Mouse (Mus musculus): ENCODE data around the gene 9030612E09Rik.

Gene 9030612E09Rik

GRCm38 (mm10) chr10:43203865-43204264 lies 29.4 kb downstream of the 9030612E09Rik start:
- in situ Hi-C loops (cut with MboI): no loop called here

- in situ Hi-C loops (cut with MboI): no loop called here
These were observed 37.4 kb downstream of the 9030612E09Rik start for GRCm38 (mm10) chr10:43211866-43212265.

- in situ Hi-C loops (cut with MboI): no loop called here
These were observed 42.9 kb downstream of the 9030612E09Rik start for GRCm38 (mm10) chr10:43217361-43217900.

GRCm38 (mm10) chr10:43220479-43220878 lies 46.0 kb downstream of the 9030612E09Rik start:
- in situ Hi-C loops (cut with MboI): no loop called here

GRCm38 (mm10) chr10:43220910-43221625 lies 46.6 kb downstream of the 9030612E09Rik start, which contains the start of gene Pdss2:
Pdss2 (plus strand) TSS chr10:43221486.
- in situ Hi-C loops (cut with MboI): no loop called here

- in situ Hi-C loops (cut with MboI): no loop called here
These were observed 47.2 kb downstream of the 9030612E09Rik start for GRCm38 (mm10) chr10:43221659-43222058.

GRCm38 (mm10) chr10:43223391-43223790 lies 48.9 kb downstream of the 9030612E09Rik start:
- in situ Hi-C loops (cut with MboI): no loop called here
